Mouse (Mus musculus): Measurements from ENCODE around the gene Pkd1.

DNA sequence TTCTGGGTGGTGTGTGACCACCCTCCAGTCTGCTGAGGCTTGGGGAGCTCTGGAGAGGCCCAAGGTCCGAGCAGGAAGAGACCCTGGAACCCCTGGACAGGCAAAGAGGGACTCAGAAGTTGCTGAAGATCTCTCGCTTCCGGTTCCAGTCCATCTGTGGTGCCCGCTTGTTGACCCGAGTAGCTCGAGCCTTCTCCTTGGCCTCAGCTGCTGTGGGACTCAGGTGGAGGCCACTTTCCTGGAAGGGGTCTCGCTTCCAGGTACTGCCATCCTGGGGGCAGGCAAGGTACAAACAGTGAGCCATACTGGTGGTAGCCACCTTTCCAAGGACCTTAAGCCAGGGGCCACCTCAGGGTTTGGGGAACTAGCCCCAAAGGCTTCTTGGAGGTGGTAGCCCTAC lies 90.5 kb downstream of the Pkd1 start:
- TF ChIP-seq CTCF (IDR thresholded peaks at IDR 0.05; ENCODE audit: borderline replicate concordance, insufficient read depth, low read length) (no peak), POLR2A (IDR thresholded peaks at IDR 0.05; ENCODE audit: low read depth, low read length) (no peak)
